Mouse (Mus musculus): ENCODE measurements around the gene Pnlip. TPM values are rescaled to one million over a fixed set of nuclear protein-coding genes. Genes with fewer than 3 reads are reported as not detected.
A peak's percentile ranks its signal among the peaks of the same experiment; 100 is the strongest.

Pnlip gene
- polyA plus RNA-seq, 1 experiment from 2014 or later: not detected

DNA sequence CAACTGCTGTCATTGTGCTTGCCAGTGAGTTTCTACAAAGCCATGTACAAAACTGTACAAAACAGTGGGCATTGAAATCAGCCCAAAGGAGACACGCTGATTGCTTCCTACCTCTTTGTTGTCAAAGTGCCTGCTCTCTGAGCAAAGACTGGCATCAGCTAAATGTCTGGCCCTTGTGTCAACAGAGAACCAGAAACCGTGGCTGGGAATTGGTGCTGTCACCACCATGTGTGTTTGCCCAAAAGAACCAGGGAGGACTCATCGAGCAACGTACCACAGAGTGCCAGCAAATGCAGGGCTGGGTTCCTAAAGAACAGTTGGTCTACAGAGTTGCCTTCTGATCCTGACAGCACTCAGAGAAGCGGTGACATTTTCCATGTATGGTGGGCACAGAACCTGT is 2.3 kb upstream of the Pnlip start:
- H3K27me3 ChIP-seq: peaks cover 10% of the 10 kb centered on the region
- no peak for TF ChIP-seq CTCF (IDR thresholded peaks at IDR 0.05)
- ChIA-PET CTCF (interaction anchor here (1.3 kb wide), 1 partner anchor 8 kb away, joined by 3 read pairs; no protein-coding TSS in a partner anchor), POLR2A (no interaction called here)
- no peak for ATAC-seq
- in situ Hi-C loops (cut with MboI; ENCODE audit: low pct_unique_long_range_greater_than_20kb): no loop called here
- DNase-seq (ENCODE audit: low read depth, low spot score): no peak

DNA sequence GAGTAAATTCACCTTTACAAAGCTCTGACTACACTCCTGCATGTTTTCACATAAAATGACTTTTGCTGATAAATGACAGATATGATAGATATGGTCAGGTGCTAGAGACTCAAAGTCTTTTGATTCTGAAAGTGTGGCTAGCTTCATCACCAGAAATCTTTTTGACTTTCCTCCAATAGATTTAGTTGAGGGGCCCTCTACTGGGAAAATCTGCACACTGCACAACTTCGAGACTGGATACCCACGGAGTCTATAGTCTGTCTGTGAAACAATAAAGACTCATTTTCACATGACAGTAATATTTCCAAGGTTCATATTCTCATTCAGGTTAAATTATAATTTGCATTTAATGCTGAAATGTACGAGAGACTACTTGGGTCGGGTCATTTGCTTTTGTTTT is 9.8 kb downstream of the Pnlip start:
- DNase-seq (ENCODE audit: low read depth, low spot score): no peak
- ChIA-PET CTCF (no interaction called here), POLR2A (interaction anchor here (0.7 kb wide), 1 partner anchor 13 kb away, joined by 5 read pairs; no protein-coding TSS in a partner anchor)
- H3K27me3 ChIP-seq: no peaks in the 10 kb centered on the region
- peak; percentile 54 for TF ChIP-seq CTCF (IDR thresholded peaks at IDR 0.05)
- in situ Hi-C loops (cut with MboI; ENCODE audit: low pct_unique_long_range_greater_than_20kb): no loop called here
- ATAC-seq: no peak

DNA sequence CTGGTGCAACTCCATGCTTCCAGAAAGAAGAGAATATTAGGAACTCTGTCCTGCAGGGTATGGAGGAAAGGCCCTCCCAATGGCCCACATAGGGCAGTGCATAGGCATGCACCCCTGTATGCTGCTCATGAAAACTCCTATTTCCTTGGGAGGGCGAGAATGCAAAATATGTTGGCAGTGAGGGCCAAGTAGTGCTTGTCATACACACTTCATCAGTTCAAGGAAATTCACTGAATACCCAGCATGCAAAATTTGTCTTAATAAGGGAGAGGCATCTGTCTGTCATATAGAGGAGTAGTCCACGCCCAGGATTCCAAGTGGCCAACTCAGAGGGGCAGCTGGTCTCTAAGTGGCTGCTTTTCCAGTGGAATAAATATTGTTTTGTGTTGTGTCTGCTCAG is 11.0 kb downstream of the Pnlip start:
- no peak for ATAC-seq
- in situ Hi-C loops (cut with MboI; ENCODE audit: low pct_unique_long_range_greater_than_20kb): no loop called here
- no peak for DNase-seq (ENCODE audit: low read depth, low spot score)
- POLR2A ChIA-PET: no interaction called here
- no peak for TF ChIP-seq CTCF (IDR thresholded peaks at IDR 0.05)
- no peaks in the 10 kb centered on the region for H3K27me3 ChIP-seq
- CTCF ChIA-PET: no interaction called here

DNA sequence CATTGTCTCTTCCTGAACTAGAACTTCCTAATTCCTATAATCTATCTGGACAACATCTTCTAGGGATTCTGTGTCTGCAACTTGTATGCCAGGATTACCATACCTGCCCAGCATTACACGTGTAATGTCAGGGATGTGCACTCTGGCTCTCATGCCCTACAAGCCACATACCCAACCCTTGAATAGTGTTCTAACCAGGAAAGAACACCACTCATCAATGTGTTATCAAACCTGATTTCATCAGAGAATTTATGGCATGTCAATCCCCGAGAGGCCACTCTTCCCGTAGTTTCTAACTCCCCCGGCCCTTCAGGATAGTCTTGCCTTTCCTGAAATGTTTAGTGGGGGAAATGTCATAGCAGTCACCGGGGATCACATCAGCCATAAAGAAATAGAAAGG is 12.6 kb downstream of the Pnlip start:
- DNase-seq (ENCODE audit: low read depth, low spot score) (no peak), ATAC-seq (no peak)
- ChIA-PET CTCF (no interaction called here), POLR2A (no interaction called here)
- no peaks in the 10 kb centered on the region for H3K27me3 ChIP-seq
- no peak for TF ChIP-seq CTCF (IDR thresholded peaks at IDR 0.05)
- in situ Hi-C loops (cut with MboI; ENCODE audit: low pct_unique_long_range_greater_than_20kb): no loop called here

DNA sequence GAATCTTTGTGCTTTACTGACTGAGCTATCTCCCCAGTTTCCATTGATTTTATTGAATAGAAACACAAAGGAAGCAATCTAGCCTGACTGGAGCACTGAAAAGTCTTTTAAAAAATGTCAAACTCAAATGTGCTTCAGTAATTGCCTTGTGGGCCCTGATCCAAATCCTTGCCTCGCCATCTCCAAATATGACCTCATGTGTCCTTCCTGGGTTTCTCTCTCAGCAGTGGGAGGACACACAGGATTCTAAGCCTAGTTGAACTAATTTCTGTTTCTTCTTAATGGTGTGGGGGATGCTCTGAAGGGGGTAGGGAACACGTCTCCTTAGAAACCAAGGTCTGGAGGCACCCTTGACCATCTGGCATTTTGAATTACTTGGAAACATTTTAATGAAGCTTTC is 22.3 kb downstream of the Pnlip start:
- ChIA-PET CTCF (no interaction called here), POLR2A (no interaction called here)
- no peak for DNase-seq (ENCODE audit: low read depth, low spot score)
- H3K27me3 ChIP-seq: peaks cover 17% of the 10 kb centered on the region
- TF ChIP-seq CTCF (IDR thresholded peaks at IDR 0.05): no peak
- in situ Hi-C loops (cut with MboI; ENCODE audit: low pct_unique_long_range_greater_than_20kb): no loop called here
- ATAC-seq: no peak

DNA sequence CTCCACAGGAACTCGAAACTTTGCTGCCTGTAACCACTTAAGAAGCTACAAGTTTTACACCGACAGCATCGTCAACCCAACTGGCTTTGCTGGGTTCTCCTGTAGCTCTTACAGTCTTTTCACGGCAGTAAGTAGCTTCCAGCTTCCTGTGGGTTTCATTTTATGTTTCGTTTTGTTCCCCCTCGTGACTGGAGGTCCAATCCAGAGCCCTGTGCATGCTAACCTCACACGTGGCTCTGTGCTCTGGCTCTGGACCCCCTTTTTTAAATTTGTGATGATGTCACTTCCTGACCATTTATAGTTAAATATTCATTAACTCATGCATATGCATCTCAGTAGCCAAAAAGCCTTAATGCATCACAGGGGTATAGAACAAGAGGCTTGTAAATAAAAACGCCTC is 24.8 kb downstream of the Pnlip start:
- no peak for TF ChIP-seq CTCF (IDR thresholded peaks at IDR 0.05)
- in situ Hi-C loops (cut with MboI; ENCODE audit: low pct_unique_long_range_greater_than_20kb): no loop called here
- DNase-seq (ENCODE audit: low read depth, low spot score): no peak
- H3K27me3 ChIP-seq: peaks cover 26% of the 10 kb centered on the region
- ChIA-PET CTCF (no interaction called here), POLR2A (no interaction called here)
- no peak for ATAC-seq

DNA sequence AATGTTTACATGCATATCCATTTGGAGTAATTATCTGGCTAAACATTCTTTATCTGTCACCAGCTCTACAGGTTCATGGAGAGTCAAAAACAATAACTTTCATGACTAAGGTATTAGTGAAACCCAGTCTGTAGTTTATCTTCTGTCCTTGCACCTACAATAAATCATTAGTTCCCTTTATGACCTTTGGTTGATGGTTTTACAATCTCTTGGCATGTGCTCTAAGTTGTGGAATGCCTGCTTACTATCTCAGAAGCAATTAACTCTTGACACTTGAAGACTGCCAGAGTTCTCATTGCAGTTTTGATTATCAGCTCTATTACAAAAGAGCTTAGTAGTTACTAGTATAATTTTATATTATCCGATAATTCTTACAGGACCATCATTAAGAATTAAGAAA is 36.6 kb downstream of the Pnlip start:
- CTCF ChIA-PET: interaction anchor here (1.0 kb wide), 1 partner anchor 23 kb away, joined by 3 read pairs; no protein-coding TSS in a partner anchor
- no peak for TF ChIP-seq CTCF (IDR thresholded peaks at IDR 0.05)
- no peak for ATAC-seq
- in situ Hi-C loops (cut with MboI; ENCODE audit: low pct_unique_long_range_greater_than_20kb): no loop called here
- DNase-seq (ENCODE audit: low read depth, low spot score): no peak
- peaks cover 10% of the 10 kb centered on the region for H3K27me3 ChIP-seq
- POLR2A ChIA-PET: no interaction called here

DNA sequence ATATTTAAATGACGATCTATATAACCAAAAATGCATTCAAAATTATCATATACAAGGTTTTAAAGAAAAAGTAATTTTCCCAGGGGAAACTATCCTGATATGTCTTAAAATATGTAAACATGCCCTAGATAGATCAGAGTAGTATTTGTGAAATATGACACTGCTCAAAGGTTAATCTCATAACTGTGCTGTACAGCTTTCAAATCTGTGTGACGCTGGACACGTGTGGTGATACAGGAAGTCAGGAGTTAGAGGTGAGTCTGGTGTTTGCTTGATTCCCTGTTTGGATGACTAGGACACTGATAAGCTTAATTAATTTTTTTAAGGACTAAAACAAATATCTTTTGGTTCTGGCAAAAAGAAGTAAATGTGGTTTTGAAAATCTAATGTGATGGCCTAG is 43.0 kb downstream of the Pnlip start:
- TF ChIP-seq CTCF (IDR thresholded peaks at IDR 0.05): no peak
- DNase-seq (ENCODE audit: low read depth, low spot score): no peak

DNA sequence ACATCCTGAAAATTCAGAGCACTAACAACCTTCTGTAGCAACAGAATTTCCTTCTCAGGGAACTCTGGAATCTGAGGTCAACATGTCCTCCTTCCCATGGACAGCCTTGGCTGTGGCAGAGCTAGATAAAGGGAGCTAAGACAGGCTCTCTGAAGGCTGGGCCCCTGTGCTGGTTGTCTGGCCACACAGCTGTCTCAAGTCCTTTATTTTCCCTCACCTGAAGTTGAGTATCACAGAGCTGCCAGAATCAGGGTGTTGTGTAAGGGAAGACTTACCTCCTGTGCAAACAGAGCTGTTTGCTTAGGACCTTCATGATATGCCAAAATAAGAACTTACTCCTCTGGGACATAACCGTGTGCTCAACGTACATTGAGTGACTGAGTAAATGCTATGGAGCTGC is 43.9 kb downstream of the Pnlip start:
- ChIA-PET POLR2A (interaction anchor here (0.6 kb wide), 1 partner anchor 110 kb away, joined by 5 read pairs; no protein-coding TSS in a partner anchor), CTCF (interaction anchor here (1.5 kb wide), 1 partner anchor 12 kb away, joined by 3 read pairs; no protein-coding TSS in a partner anchor)
- in situ Hi-C loops (cut with MboI; ENCODE audit: low pct_unique_long_range_greater_than_20kb): no loop called here
- peaks cover 18% of the 10 kb centered on the region for H3K27me3 ChIP-seq
- DNase-seq (ENCODE audit: low read depth, low spot score) (no peak), ATAC-seq (no peak)
- TF ChIP-seq CTCF (IDR thresholded peaks at IDR 0.05): no peak

More for the DNA sequence above, 43.0 kb downstream of the Pnlip start:
- ChIA-PET CTCF (interaction anchor here (1.5 kb wide), 1 partner anchor 11 kb away, joined by 3 read pairs; no protein-coding TSS in a partner anchor), POLR2A (no interaction called here)
- no peak for ATAC-seq
- in situ Hi-C loops (cut with MboI; ENCODE audit: low pct_unique_long_range_greater_than_20kb): no loop called here
- peaks cover 15% of the 10 kb centered on the region for H3K27me3 ChIP-seq

DNA sequence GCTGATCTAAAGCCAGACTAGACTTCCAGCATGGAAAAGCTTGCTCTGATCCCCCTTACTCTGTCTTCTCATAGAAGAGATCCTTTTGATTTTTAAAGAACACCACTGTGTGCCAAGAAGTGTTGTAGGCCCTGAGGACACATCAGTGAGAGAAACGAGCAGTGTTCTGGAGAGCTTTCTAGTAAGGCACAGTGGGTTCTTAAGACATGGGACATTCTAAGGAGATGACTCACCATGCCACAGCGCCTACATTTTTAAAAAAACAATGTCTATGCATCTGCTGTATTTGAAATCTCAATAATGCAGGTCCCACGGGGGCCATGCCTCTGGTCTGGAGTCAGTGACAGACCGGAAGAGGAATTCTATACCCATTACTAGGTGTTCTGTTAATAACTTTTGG is 52.3 kb downstream of the Pnlip start:
- TF ChIP-seq CTCF (IDR thresholded peaks at IDR 0.05): no peak
- in situ Hi-C loops (cut with MboI; ENCODE audit: low pct_unique_long_range_greater_than_20kb): no loop called here
- peaks cover 8% of the 10 kb centered on the region for H3K27me3 ChIP-seq
- DNase-seq (ENCODE audit: low read depth, low spot score) (no peak), ATAC-seq (no peak)
- ChIA-PET CTCF (no interaction called here), POLR2A (no interaction called here)

DNA sequence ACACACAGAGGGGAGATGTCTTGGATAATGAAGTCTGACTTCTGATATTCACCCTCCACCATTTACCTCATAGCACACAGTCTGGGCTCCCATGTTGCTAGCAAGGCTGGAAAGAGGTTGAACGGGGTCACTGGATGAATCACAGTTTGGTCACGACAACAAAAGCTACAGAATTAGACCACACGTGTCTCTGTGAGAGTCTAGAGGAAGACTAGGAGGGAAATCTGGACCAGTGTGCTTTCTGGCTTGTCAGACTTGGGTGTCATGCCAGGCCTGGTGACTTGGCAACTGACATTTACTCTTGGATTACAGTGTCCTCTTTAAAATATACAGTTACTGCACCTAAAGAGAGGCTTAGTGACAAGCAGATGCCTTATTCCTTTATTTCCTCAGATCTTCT is 56.3 kb downstream of the Pnlip start:
- DNase-seq (ENCODE audit: low read depth, low spot score): no peak

DNA sequence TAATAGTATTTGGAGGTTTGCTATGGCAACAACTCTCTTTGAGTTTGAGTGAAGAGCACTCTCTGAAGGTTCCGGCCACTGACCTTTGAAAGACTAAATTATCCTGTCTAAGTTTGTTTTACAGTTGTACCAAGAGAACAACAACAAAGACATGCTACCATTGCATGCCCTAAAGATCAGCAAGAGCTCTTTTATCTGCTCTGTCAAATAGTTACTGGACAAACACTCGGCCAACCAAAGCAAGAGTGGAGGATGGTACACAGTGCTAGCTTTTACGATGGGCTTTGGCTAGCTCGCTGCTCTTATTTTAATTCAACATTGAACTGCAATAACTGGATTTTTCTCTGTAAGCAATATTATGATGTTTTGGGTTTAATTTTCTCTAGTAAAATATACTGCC is 65.6 kb downstream of the Pnlip start:
- in situ Hi-C loops (cut with MboI; ENCODE audit: low pct_unique_long_range_greater_than_20kb): no loop called here
- ATAC-seq: no peak
- POLR2A ChIA-PET: interaction anchor here (0.6 kb wide), 1 partner anchor 11 kb away, joined by 4 read pairs; the partner anchor contains the start of gene Pnliprp1
- no peak for TF ChIP-seq CTCF (IDR thresholded peaks at IDR 0.05)
- peaks cover 24% of the 10 kb centered on the region for H3K27me3 ChIP-seq
- no peak for DNase-seq (ENCODE audit: low read depth, low spot score)
- CTCF ChIA-PET: interaction anchor here (1.1 kb wide), 1 partner anchor 12 kb away, joined by 5 read pairs; the partner anchor contains the start of gene Pnliprp1

More for the DNA sequence above, 56.3 kb downstream of the Pnlip start:
- CTCF ChIA-PET: no interaction called here
- ATAC-seq: no peak
- in situ Hi-C loops (cut with MboI; ENCODE audit: low pct_unique_long_range_greater_than_20kb): no loop called here
- POLR2A ChIA-PET: no interaction called here
- TF ChIP-seq CTCF (IDR thresholded peaks at IDR 0.05): no peak
- H3K27me3 ChIP-seq: no peaks in the 10 kb centered on the region

All from Patski (cell line).